ENCODE assay signal across 8 mouse cellular contexts in genomic region chr11:116643579-116644224, GRCm38 (mm10). TPM values are rescaled to one million over a fixed set of nuclear protein-coding genes. Genes with fewer than 3 reads are reported as not detected.
A peak's percentile ranks its signal among the peaks of the same experiment; 100 is the strongest.
DNase-seq lines count a peak whose midpoint lies in the region; ATAC-seq and TF ChIP-seq lines count a peak whose summit lies in the region.

No protein-coding gene starts in this region.

- H3K9ac ChIP-seq in ES-E14 (ENCODE audit: insufficient read depth, low read depth, low read length, poor library complexity, severe bottlenecking), result 0 out of 2 replicates have a peak overlapping the region, but pooled peaks have one; percentile 5
- H3K9ac ChIP-seq in forebrain, embryonic 12.5 days, result peak overlapping the region; percentile 59
- H3K9ac ChIP-seq in limb, embryonic 11.5 days (ENCODE audit: low read length), result peak overlapping the region; percentile 53

- H3K27ac ChIP-seq in ES-E14 (ENCODE audit: insufficient read depth, low read depth, low read length, poor library complexity, severe bottlenecking), result no peak overlapping the region
- 0 out of 2 replicates have a peak overlapping the region, but pooled peaks have one; percentile 38 for H3K27ac ChIP-seq in forebrain, embryonic 12.5 days
- H3K27ac ChIP-seq in limb, embryonic 11.5 days (replicated peaks; ENCODE audit: low read depth, low read length), result no peak overlapping the region

- H3K4me3 ChIP-seq in ES-E14 (ENCODE audit: insufficient read depth in 1 of 2, low read depth in 1 of 2, low read length in 2 of 2, poor library complexity in 1 of 2, severe bottlenecking in 1 of 2), result peak overlapping the region in 1 of 2 experiments; percentile 25; a peak in 2 of 4 replicates
- peak overlapping the region; percentile 28 for H3K4me3 ChIP-seq in forebrain, embryonic 12.5 days (replicated peaks)
- no peak overlapping the region for H3K4me3 ChIP-seq in limb, embryonic 11.5 days (ENCODE audit: low read depth, low read length)

- WGBS in forebrain, embryonic 12.5 days, result 6% methylated on average over 19 of the region's 19 CpGs
- 5% methylated on average over 18 of the region's 19 CpGs for WGBS in limb, embryonic 11.5 days

- H3K27me3 ChIP-seq in forebrain, embryonic 12.5 days, result 0 out of 2 replicates have a peak, but pooled peaks cover 8% of the 10 kb centered on the region
- H3K27me3 ChIP-seq in limb, embryonic 11.5 days (ENCODE audit: control insufficient read depth, insufficient read depth, low read length), result no peaks in the 10 kb centered on the region

- peak; percentile 31; the same call in 1 of the 2 replicates for ATAC-seq in frontal cortex, adult (ENCODE audit: low TSS enrichment)
- peak; percentile 54 for ATAC-seq in forebrain, embryonic 12.5 days (ENCODE audit: low FRiP score)
- no peak for ATAC-seq in limb, embryonic 11.5 days (ENCODE audit: insufficient number of reproducible peaks, low FRiP score, low TSS enrichment, low read depth)

- peaks cover 0 to 11% of the 10 kb centered on the region in 2 experiments; a peak in 1 of 4 replicates for H3K4me1 ChIP-seq in ES-E14 (ENCODE audit: control insufficient read depth in 2 of 2, insufficient read depth in 2 of 2, low read length in 2 of 2, poor library complexity in 1 of 2)
- H3K4me1 ChIP-seq in forebrain, embryonic 12.5 days, result peaks cover 16% of the 10 kb centered on the region
- peaks cover 50% of the 10 kb centered on the region for H3K4me1 ChIP-seq in limb, embryonic 11.5 days (ENCODE audit: control insufficient read depth, insufficient read depth, low read length)

- no peaks in the 10 kb centered on the region for H3K9me3 ChIP-seq in ES-E14 (ENCODE audit: control insufficient read depth, insufficient read depth, low read depth, low read length)
- no peaks in the 10 kb centered on the region for H3K9me3 ChIP-seq in forebrain, embryonic 12.5 days
- H3K9me3 ChIP-seq in limb, embryonic 11.5 days (ENCODE audit: control insufficient read depth, low read length), result no peaks in the 10 kb centered on the region

- peak overlapping the region; percentile 57 for H3K4me2 ChIP-seq in forebrain, embryonic 12.5 days
- peak overlapping the region; percentile 49 for H3K4me2 ChIP-seq in limb, embryonic 11.5 days (ENCODE audit: low read depth, severe bottlenecking)

- in situ Hi-C loops in ES-E14 (cut with MboI; ENCODE audit: low sequenced_read_pairs in 2 of 2, unreplicated experiment in 2 of 2), result loop anchor here (10.0 to 25.0 kb wide), 2 partner anchors 169 to 171 kb away; no protein-coding TSS in a partner anchor

- no peak for DNase-seq in frontal cortex, postnatal 10 days (ENCODE audit: low spot score in 2 of 2)
- DNase-seq in ES-E14 (ENCODE audit: low read depth, low spot score), result no peak
- peak; percentile 62 for DNase-seq in limb, embryonic 11.5 days (ENCODE audit: low spot score)
- peak; percentile 77 for DNase-seq in testis, postnatal 10 days (ENCODE audit: low spot score)
- no peak for DNase-seq in ovary, postnatal 36 days (ENCODE audit: low spot score)
- no peak for DNase-seq in right cerebral cortex, postnatal 4 days

- H3K36me3 ChIP-seq in ES-E14 (ENCODE audit: control insufficient read depth, insufficient read depth, low read length, poor library complexity, severe bottlenecking), result no peaks in the 10 kb centered on the region
- no peaks in the 10 kb centered on the region for H3K36me3 ChIP-seq in forebrain, embryonic 12.5 days (replicated peaks)
- H3K36me3 ChIP-seq in limb, embryonic 11.5 days (ENCODE audit: control insufficient read depth, insufficient read depth, low read length), result no peaks in the 10 kb centered on the region

TF ChIP-seq in ES-E14, 5 proteins besides CTCF, POLR2A, EP300 and RAD21:
- TF ChIP-seq ZC3H11A (IDR thresholded peaks at IDR 0.05; ENCODE audit: borderline replicate concordance, low read depth, low read length) (no peak), CHD2 (IDR thresholded peaks at IDR 0.05; ENCODE audit: low read depth, low read length) (no peak), ZNF384 (IDR thresholded peaks at IDR 0.05; ENCODE audit: low read depth, low read length) (no peak), HCFC1 (IDR thresholded peaks at IDR 0.05; ENCODE audit: borderline replicate concordance, insufficient read depth, low read length) (no peak), MAFK (IDR thresholded peaks at IDR 0.05; ENCODE audit: insufficient read depth, low read depth, low read length) (no peak)
TF ChIP-seq in ES-E14: peak in this region for 0.

RNA-seq across cellular contexts. Expression of gene Prcd, which starts 9.6 kb away (rescaled TPM):
- 2.0 and 2.2 TPM in 2 replicates for total RNA-seq in ES-E14 (2012; rRNA removed)
- 0.76 and 1.3 TPM in 2 replicates for polyA plus RNA-seq in forebrain, embryonic 12.5 days (2016; fragmentation: Nextera tagmentation; extraction: Ambion mirVana)
- polyA plus RNA-seq in limb, embryonic 11.5 days (2014; fragmentation: Nextera tagmentation; extraction: Ambion mirVana), result 0.95 and 0.97 TPM in 2 replicates

RNA-seq across cellular contexts. Expression of gene Cygb, which starts 10.4 kb away (rescaled TPM):
- total RNA-seq in ES-E14 (2012; rRNA removed), result 0.37 and 0.40 TPM in 2 replicates
- polyA plus RNA-seq in forebrain, embryonic 12.5 days (2016; fragmentation: Nextera tagmentation; extraction: Ambion mirVana), result 4.2 and 4.3 TPM in 2 replicates
- polyA plus RNA-seq in limb, embryonic 11.5 days (2014; fragmentation: Nextera tagmentation; extraction: Ambion mirVana), result 2.3 and 2.8 TPM in 2 replicates

RNA-seq across cellular contexts. Expression of gene Rhbdf2, which starts 16.9 kb away (rescaled TPM):
- 29.3 and 53.8 TPM in 2 replicates for total RNA-seq in ES-E14 (2012; rRNA removed)
- 1.4 and 1.9 TPM in 2 replicates for polyA plus RNA-seq in forebrain, embryonic 12.5 days (2016; fragmentation: Nextera tagmentation; extraction: Ambion mirVana)
- 3.1 and 3.9 TPM in 2 replicates for polyA plus RNA-seq in limb, embryonic 11.5 days (2014; fragmentation: Nextera tagmentation; extraction: Ambion mirVana)

RNA-seq across cellular contexts. Expression of gene Aanat, which starts 57.5 kb away (rescaled TPM):
- 0.16 and 0.94 TPM in 2 replicates for total RNA-seq in ES-E14 (2012; rRNA removed)
- polyA plus RNA-seq in forebrain, embryonic 12.5 days (2016; fragmentation: Nextera tagmentation; extraction: Ambion mirVana), result 0.24 TPM in 1 of 2 replicates, not detected in the other
- 0.28 TPM in 1 of 2 replicates, not detected in the other for polyA plus RNA-seq in limb, embryonic 11.5 days (2014; fragmentation: Nextera tagmentation; extraction: Ambion mirVana)

Comparison
In these comparisons a context has a peak if more than half of its experiments do, and no peak if none do; other contexts are left out.
1. DNase-seq: peak in limb, embryonic 11.5 days (single experiment) and testis, postnatal 10 days (single experiment); none in frontal cortex, postnatal 10 days (0 of 2), ES-E14 (single experiment), ovary, postnatal 36 days (single experiment) and right cerebral cortex, postnatal 4 days (single experiment).
2. H3K9ac ChIP-seq: peak in every context shown above with its lines; median percentile 59 in forebrain, embryonic 12.5 days; 53 in limb, embryonic 11.5 days; 5 in ES-E14.